Mouse (Mus musculus) olfactory bulb, adult 2 months (tissue): ENCODE data around the gene Casp7. TPM values are rescaled to one million over a fixed set of nuclear protein-coding genes. Genes with fewer than 3 reads are reported as not detected.

Source experiments
- H3K27ac ChIP-seq: fragments of 200-500 bp; 2 replicates; pipeline ENCODE4 v1.5.1; 2012; ENCODE audit warnings: low read depth, low read length; ENCODE audit not compliant: insufficient read depth
- H3K4me1 ChIP-seq: fragments of 200-500 bp; 2 replicates; pipeline ENCODE4 v1.6.1; 2012; ENCODE audit warnings: low read length; ENCODE audit not compliant: control insufficient read depth, insufficient read depth
- H3K4me3 ChIP-seq: fragments of 200-500 bp; 2 replicates; pipeline ENCODE4 v1.5.1; 2012; ENCODE audit warnings: mild to moderate bottlenecking, low read depth, low read length, moderate library complexity; ENCODE audit not compliant: insufficient read depth
- CTCF ChIP-seq: fragments of 200-500 bp; IDR thresholded peaks from 2 replicates; pipeline ENCODE4 v1.5.1; 2012; ENCODE audit warnings: low read depth, mild to moderate bottlenecking, low read length, moderate library complexity; ENCODE audit not compliant: insufficient read depth
- POLR2A ChIP-seq: fragments of 200-500 bp; IDR thresholded peaks from 2 replicates; pipeline ENCODE4 v1.6.1; 2012; ENCODE audit warnings: mild to moderate bottlenecking, low read depth, low read length, moderate library complexity; ENCODE audit not compliant: insufficient read depth
- WGBS: fragments of 180-500 bp; shearing (Covaris S2); methylation state at CpG from one replicate; pipeline ENCODE4 v1.1.7; 2018; 5-methylcytosine and 5-hydroxymethylcytosine counted together
- polyA plus RNA-seq: library from polyadenylated mRNA; stranded (reverse); fragments of >200 nt; gene quantifications from 2 replicates; pipeline ENCODE4 v1.2.4, GENCODE M21; 2012; ENCODE audit warnings: low replicate concordance; ENCODE audit not compliant: missing spikeins, insufficient read depth, insufficient read length

The Casp7 gene
- polyA plus RNA-seq, 1 experiment: not detected

DNA sequence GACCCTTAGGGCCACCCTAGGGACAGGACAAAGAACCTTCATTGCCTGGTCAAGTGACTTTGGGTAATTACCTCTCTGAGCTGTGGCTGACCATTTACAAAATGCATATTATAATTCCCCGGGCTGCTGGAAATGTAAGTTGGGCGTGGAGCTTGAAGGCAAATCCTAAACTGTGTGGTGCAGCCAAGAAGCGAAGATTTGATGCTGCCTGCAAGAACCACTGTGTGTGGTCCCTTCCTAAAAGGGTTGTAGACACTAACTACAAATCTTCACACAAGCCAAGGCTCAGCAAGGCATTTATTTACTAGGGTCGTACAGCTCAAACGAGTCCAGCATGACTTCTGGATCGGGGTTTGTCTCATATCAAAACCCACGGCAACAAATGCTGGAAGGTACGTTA lies 32.4 kb upstream of the Casp7 start:
- no peaks in the 10 kb centered on the region for H3K4me1 ChIP-seq
- no peak overlapping the region for H3K4me3 ChIP-seq
- H3K27ac ChIP-seq: no peak overlapping the region
- TF ChIP-seq POLR2A: no peak
- TF ChIP-seq CTCF: no peak
- WGBS: 88% methylated on average over 8 of the region's 8 CpGs

DNA sequence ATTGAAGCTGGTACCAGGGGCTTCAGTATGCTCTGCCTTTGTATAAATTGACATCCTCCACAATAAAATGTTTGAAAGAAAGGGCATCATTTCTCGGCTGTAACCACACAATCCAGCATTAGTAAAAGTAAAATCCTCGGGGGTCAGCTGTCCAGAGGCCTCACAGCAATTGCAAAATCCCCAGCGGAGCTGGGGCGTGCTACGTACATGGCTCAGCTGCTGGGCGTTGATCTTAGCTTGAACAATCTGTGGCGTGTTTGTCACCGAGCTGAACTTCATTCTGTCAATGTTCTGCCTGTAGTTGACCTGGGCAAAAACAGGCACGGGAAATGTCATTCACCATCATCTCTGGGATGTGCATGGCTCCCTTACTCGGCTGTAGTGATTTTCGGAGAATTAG lies 30.8 kb upstream of the Casp7 start:
- no peak overlapping the region for H3K27ac ChIP-seq
- no peaks in the 10 kb centered on the region for H3K4me1 ChIP-seq
- WGBS: 86% methylated on average over 11 of the region's 11 CpGs
- no peak overlapping the region for H3K4me3 ChIP-seq
- TF ChIP-seq CTCF (no peak), POLR2A (no peak)

DNA sequence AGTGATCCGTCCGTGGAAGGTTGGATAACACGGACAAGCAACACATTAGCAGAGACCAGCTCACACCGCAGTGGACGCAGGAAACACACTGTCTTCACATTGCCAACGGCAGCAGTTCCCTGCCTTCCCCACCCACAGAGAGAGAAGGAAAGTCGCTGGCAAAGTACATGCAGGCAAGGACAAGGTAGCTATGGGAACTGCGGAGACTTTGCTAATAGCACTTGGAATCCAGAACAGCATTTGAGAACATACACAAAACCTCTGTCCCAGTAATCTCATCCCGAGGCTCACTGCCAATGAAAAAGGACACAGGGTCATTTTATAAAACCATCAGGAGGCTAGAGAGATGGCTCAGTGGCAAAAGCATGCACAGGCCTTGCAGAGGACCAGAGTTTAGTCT lies 30.3 kb upstream of the Casp7 start:
- H3K4me3 ChIP-seq: no peak overlapping the region
- H3K27ac ChIP-seq: no peak overlapping the region
- no peak for TF ChIP-seq CTCF
- no peak for TF ChIP-seq POLR2A
- WGBS: 74% methylated on average over 9 of the region's 9 CpGs
- no peaks in the 10 kb centered on the region for H3K4me1 ChIP-seq

GRCm38 (mm10) chr19:56367778-56368177 lies 29.2 kb upstream of the Casp7 start:
- Histone ChIP-seq H3K27ac (no peak overlapping the region), H3K4me1 (no peaks in the 10 kb centered on the region), H3K4me3 (no peak overlapping the region)
- TF ChIP-seq CTCF (no peak), POLR2A (no peak)
- 65% methylated on average over 7 of the region's 7 CpGs for WGBS

DNA sequence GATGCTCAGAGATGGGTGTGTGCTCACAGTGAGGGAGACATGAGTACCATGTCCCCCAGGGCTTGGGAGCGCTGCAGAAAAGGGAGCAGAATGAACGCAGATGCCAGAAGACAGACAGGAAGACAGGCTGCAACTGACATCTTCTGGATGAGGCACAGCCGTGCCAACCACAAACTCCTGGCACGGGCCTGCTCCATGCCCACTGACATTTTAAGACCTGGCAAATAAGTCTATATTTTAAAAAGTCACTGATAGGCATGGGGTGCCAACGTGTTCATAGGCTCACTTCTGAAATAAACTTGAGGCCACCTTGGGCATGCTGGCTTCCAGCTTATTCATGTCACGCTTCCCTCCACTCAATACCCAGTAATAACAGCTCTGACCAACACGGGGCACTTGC lies 28.0 kb upstream of the Casp7 start:
- no peaks in the 10 kb centered on the region for H3K4me1 ChIP-seq
- WGBS: 91% methylated on average over 7 of the region's 7 CpGs
- no peak overlapping the region for H3K27ac ChIP-seq
- no peak overlapping the region for H3K4me3 ChIP-seq
- TF ChIP-seq POLR2A: no peak
- no peak for TF ChIP-seq CTCF

DNA sequence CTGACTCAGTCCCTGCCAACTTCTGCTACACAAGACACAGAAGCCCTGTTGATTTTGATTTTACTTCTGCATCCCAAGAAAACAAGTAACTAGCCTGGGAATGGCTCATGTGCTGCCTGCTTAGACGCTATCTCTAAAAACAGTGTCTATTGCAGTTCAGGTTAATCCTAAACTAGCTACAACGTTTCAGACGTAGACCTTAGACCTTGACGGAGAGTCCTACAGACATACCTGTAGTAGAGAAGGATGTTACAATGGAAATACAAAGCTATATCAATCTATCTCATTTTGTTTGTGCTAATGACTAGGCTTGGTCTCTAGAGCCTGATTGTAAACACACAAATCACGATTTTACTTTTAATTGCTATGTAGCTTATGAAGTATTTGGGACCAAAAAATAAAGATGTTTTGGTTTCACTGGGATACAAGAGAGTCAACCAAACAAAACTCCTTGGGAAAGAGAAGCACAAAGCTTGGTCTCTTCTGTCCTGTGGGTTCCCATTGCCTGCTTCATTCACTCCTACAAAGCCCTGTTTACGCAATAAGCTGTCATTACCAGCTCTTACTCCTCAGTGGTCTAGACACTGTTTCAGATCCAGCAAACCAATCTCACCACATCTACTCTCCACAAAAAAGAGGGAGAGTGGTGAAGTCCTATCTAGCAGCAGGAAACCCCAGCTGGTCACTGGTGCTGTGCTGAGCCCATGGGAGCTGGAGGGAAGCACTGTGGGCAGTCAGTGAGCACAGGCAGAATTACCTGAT lies 26.4 kb upstream of the Casp7 start:
- Histone ChIP-seq H3K4me1 (no peaks in the 10 kb centered on the region), H3K4me3 (no peak overlapping the region), H3K27ac (no peak overlapping the region)
- 84% methylated on average over 6 of the region's 6 CpGs for WGBS
- TF ChIP-seq CTCF (no peak), POLR2A (no peak)

DNA sequence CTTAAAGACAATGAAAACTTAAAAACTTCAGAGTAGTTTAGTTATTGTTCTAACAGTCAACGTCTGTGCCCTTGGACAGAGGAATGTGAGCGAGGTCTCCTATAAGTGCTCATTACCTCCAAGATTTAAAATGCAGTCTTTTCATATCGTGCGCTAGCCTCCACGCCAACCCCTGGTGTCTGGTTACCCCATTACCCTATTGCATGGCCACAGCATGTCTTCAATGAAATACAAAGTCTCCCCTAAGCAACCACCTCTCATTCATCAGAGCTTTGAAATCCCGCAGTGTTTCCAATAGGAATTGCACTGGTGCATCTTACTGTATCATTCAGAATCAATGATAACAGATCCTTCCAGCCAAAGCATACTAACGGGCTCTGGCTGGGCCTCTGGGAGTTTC lies 24.7 kb upstream of the Casp7 start:
- Histone ChIP-seq H3K4me3 (no peak overlapping the region), H3K4me1 (no peaks in the 10 kb centered on the region), H3K27ac (no peak overlapping the region)
- TF ChIP-seq CTCF (no peak), POLR2A (no peak)
- 72% methylated on average over 7 of the region's 7 CpGs for WGBS

- H3K4me3 ChIP-seq: no peak overlapping the region
- TF ChIP-seq CTCF (no peak), POLR2A (no peak)
- no peaks in the 10 kb centered on the region for H3K4me1 ChIP-seq
- no peak overlapping the region for H3K27ac ChIP-seq
- 93% methylated on average over 5 of the region's 5 CpGs for WGBS
Measured at GRCm38 (mm10) chr19:56373246-56373645, 23.7 kb upstream of the Casp7 start.

GRCm38 (mm10) chr19:56374011-56374410 lies 22.9 kb upstream of the Casp7 start:
- Histone ChIP-seq H3K4me1 (no peaks in the 10 kb centered on the region), H3K4me3 (no peak overlapping the region), H3K27ac (no peak overlapping the region)
- WGBS: 82% methylated on average over 10 of the region's 10 CpGs
- TF ChIP-seq POLR2A: no peak
- no peak for TF ChIP-seq CTCF
